Mouse (Mus musculus): ENCODE data around the gene Ciao2a.

GRCm38 (mm10) chr9:66138193-66138592, 11.8 kb downstream of the Ciao2a start:
- no peak for TF ChIP-seq REST (IDR thresholded peaks at IDR 0.05; ENCODE audit: insufficient read depth, insufficient read length)
- TF ChIP-seq POLR2A (IDR thresholded peaks at IDR 0.05; ENCODE audit: insufficient read length, low read depth): no peak
- TF ChIP-seq POLR2AphosphoS2 (IDR thresholded peaks at IDR 0.05; ENCODE audit: insufficient read length, low read depth): no peak
- TF ChIP-seq USF1 (IDR thresholded peaks at IDR 0.05; ENCODE audit: low read depth): no peak
- no peak for TF ChIP-seq TCF12 (IDR thresholded peaks at IDR 0.05; ENCODE audit: insufficient read depth, poor library complexity, severe bottlenecking)
- no peak for TF ChIP-seq E2F4 (IDR thresholded peaks at IDR 0.05; ENCODE audit: insufficient read depth)

All from myocyte (in vitro differentiated cells).